Mouse (Mus musculus): ENCODE measurements at regions not wholly inside any gene's neighbourhood (a gene's known extent, or its start where the extent isn't known, plus 50 kb on each side); places are given as distances from the start of the nearest gene placed in this dataset.

- ATAC-seq (ENCODE audit: insufficient number of reproducible peaks, low FRiP score, low TSS enrichment), result no peak
Observed at GRCm38 (mm10) chr3:66462341-66462740, 165.7 kb upstream of the Veph1 start.

- ATAC-seq (ENCODE audit: insufficient number of reproducible peaks, low FRiP score, low TSS enrichment), result no peak
Observed at GRCm38 (mm10) chr3:66446274-66447159, 149.9 kb upstream of the Veph1 start.

- no peak for ATAC-seq (ENCODE audit: insufficient number of reproducible peaks, low FRiP score, low TSS enrichment)
Observed at GRCm38 (mm10) chr3:66433216-66433615, 136.6 kb upstream of the Veph1 start.

GRCm38 (mm10) chr3:66430187-66430586, 133.6 kb upstream of the Veph1 start:
- ATAC-seq (ENCODE audit: insufficient number of reproducible peaks, low FRiP score, low TSS enrichment), result no peak

DNA sequence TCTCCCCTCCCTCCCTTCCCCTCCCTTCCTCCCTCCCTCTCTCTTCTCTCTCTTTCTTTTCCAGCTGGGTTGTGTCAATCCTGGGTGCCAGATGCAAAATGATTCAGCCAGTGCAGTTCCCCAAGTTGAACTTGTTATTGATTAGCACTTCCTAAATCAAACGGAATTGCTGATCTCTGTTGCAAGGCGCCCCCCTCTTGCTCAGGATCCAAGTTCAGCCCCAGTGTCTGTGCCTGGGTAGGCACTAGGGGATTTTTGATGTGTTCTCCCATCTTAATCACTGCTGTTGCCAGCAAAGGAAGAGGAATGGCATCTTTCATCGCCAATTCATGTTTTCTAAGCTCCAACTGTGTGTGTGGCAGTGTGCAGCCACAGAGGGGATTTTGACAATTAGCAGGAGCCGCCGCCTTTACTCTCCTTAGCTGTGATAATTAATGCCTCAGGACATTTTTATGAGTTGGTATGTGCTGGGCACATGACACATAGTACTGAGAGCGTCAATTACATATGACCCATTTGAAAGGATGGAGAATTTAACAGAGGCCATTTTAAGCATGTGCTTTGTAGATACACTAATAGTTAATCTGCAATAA, 125.9 kb upstream of the Veph1 start:
- ATAC-seq (ENCODE audit: insufficient number of reproducible peaks, low FRiP score, low TSS enrichment), result no peak

DNA sequence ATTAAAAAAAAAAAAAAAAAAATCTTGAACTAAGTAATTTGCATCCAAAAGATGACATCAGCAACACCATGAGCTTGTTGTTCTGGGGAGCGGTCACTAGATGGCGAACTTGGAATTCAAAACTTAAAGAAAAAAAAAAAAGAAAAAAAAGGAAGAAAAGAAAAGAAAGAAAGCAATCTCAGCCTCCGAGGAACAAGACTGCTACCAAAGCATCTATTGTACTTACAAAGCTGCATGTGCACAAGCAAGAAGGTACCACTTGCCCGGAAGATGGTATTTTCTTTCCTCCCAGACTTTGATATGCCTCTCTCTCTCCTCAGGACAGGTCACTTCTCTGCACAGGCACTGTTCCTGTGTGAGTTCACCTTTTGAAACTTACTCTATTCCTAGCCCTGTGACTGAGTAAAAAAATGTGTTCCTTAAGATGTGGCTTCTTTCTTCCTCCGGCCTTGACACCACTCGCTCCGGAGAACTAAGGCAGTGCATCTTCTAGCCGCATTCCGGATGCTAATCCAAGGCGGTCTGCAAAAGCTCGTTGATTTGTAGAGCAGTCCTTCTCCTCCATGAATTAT, 114.2 kb upstream of the Veph1 start:
- ATAC-seq (ENCODE audit: insufficient number of reproducible peaks, low FRiP score, low TSS enrichment), result no peak

DNA sequence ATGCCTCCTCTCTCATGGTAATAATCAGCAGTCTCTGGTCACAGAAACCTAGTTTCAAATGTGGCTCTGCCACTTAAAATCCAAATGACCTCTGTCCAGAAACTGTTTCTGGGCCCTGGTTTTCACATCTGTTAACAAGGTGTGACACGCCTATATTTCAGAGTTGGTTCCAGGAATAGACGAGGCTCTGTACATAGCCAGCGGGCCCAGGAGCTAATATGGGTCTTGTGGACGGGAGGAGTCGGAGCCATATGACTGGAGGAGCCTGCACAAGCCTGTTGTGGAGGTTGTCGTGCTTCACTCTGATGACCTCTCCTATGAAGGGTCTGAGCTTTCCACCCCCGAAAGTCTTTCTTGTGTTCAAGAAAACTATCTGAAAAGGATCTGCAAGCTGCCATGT, 112.2 kb upstream of the Veph1 start:
- ATAC-seq (ENCODE audit: insufficient number of reproducible peaks, low FRiP score, low TSS enrichment), result no peak

DNA sequence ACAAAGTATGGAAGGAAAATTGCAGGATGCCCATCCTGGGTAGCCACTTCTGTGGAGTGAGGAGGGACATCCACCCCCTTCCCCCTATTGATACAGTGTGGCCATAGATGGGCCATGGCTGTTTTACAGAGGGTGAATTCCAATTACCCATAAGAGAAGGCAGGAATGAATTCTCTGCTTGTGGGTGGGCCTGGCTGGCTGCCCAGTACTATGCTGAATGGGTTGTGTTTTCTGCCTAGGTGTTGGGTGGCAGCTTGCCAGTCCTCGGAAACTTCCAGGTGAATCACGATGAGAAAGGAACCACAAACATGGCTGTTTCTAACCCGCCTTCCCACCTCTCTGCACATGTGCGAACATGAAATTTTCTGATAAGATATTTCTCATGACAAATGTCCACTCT, 109.0 kb upstream of the Veph1 start:
- ATAC-seq (ENCODE audit: insufficient number of reproducible peaks, low FRiP score, low TSS enrichment), result no peak

DNA sequence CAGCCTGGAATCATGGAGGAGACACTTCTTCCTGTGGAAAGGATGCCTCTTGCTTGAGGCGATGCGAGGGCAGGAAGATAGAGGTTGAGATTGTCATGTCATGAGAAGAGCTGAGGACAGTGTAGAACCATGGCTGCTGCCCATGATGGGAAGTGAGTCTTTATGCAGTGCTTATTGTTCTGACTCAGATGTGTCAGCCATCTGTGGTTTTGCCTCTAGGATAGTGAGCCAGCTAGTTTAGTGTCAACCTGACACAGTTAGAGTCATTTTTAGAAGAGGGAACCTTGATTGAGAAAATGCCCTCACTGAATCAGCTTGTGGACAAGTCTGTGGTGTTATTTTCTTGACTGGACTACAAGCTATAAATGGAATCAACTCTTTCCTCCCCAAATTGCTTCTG, 107.1 kb upstream of the Veph1 start:
- no peak for ATAC-seq (ENCODE audit: insufficient number of reproducible peaks, low FRiP score, low TSS enrichment)

DNA sequence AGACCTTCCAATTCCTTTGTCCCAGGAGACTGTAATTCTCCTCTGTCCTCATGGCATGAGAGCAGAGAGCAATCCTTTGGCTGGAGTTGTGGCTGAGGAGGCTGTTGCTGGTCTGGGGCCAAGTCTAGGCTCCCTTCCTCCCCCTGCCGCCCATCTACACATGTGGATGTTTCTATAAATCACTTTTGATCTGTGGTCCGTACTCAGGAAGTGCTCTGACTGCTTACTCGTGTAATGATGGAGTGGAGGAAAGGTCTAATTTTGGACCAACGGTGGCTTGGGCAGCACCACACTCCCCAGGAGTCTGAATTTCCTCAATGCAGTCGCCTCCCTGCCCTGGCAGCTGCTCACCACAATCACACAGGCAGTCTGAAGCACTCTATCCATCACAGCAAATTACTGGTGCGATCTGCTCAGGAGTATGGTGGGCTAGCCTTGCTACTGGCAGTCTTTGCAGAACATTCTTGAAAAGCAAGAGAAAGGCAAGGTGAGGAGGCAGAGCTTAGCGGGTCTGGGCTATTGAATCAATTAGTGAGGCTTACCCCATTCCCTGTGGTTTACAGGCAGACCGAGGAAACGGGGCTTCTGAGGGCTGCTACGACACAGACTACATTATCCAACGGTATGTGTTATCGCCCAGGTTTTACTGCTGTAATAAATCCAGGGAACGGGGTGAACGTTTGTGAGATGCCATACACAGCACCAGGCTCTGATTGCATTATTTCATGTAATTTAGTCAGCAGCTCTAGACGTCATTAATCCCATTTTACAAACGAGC, 104.3 kb upstream of the Veph1 start:
- ATAC-seq (ENCODE audit: insufficient number of reproducible peaks, low FRiP score, low TSS enrichment), result no peak

- peak; percentile 43 for ATAC-seq (ENCODE audit: insufficient number of reproducible peaks, low FRiP score, low TSS enrichment)
Observed at GRCm38 (mm10) chr3:66398214-66399150, 101.8 kb upstream of the Veph1 start.

DNA sequence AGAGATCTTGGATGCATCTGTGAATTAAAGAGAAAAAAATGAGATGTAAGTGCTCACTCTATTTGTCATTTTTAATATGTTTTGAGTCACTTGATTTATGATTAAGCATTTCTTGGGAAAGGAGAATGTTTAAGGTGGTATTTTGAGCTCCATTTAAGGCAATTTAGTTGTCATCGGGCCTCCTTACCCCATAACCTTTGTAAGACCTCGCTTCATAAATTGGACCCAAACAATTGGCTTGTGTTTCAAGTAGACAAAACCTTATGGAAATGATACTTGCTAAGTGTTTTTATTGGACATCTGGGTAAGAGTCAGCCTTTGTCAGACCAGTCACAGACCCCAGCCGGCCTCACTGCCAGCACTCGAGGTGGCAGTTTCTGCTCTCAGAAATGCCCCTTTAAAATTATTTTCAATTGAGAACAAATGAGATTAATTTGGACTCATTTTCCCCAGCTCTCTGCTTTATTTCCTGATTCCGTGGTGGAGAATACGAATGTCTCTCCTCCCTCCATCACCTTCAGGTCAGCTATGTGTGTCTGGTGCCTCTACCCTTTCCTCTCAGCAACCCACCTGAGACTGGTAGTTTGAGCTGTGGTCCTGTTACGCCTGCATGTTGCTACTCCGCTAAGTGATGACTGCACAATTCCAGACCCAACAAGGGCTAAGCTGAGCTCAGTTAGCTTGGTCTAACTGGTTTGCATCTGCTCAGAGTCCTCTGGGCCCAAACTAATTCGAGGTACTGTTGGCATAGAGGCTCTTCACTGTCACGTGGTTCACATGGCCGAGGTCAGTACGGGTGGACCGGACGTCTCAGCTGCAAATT, 78.7 kb upstream of the Veph1 start:
- no peak for ATAC-seq (ENCODE audit: insufficient number of reproducible peaks, low FRiP score, low TSS enrichment)

- no peak for ATAC-seq (ENCODE audit: insufficient number of reproducible peaks, low FRiP score, low TSS enrichment)
Observed at GRCm38 (mm10) chr3:66374603-66375002, 78.0 kb upstream of the Veph1 start.

GRCm38 (mm10) chr3:66373807-66374575, 77.4 kb upstream of the Veph1 start:
- ATAC-seq (ENCODE audit: insufficient number of reproducible peaks, low FRiP score, low TSS enrichment), result no peak

All from cerebellum, adult (tissue).